Mouse (Mus musculus): ENCODE results near the gene Adgrf5.
A peak's percentile ranks its signal among the peaks of the same experiment; 100 is the strongest.
"Not testable (repeated sequence)": the region's sequence is repeated elsewhere in the genome, so short reads cannot be mapped to it uniquely, and the experiment has no call there.

Gene Adgrf5

DNA sequence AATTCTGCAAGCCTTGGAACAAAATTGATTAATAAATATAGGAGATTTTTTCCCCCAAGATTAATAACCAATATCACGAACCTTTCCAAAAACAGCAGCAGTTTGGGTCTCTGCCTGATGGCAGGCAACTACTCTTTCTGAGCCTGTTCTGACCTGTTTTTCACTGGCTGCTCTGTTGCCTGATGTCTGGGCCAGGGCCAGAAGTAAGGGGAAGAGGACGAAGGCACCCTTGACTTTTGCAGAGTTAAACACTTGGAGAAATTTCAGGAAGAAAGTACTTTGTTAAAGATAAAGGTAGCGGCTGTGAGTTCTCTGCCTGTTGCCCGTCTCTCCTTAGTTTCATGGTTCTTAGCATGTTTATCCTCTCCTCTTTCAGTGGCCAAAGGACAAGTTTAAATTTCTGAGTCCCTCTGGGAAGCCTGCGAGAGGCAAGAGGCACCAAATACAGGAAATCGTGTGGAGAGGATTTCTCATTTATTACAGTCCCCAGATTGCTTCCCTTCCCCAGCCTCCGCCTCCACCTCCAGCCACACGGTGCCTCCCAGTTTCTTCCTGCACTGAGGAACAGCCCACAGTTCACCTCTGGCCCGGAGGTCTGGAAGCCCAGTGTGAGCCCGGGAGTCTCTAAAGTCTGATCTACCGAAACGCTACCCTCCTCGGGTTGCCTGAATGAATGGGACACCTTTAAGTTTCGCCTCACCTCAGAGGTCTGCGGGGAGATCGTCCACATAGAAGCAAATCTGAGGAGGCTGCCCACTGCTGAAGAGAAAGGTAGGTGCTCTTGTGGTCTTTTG lies at the start of gene Adgrf5:
Gene Adgrf5 (plus strand): TSS at position 626 of the 794 bp plus-strand sequence.
- no peak for DNase-seq (ENCODE audit: low spot score)

- DNase-seq (ENCODE audit: low spot score) = no peak
Observed at GRCm38 (mm10) chr17:43325986-43326671, 34.1 kb upstream of the Adgrf5 start.

GRCm38 (mm10) chr17:43326726-43327700 lies 33.2 kb upstream of the Adgrf5 start:
- DNase-seq (ENCODE audit: low spot score) = peak; percentile 65

GRCm38 (mm10) chr17:43327810-43328209 lies 32.4 kb upstream of the Adgrf5 start:
- DNase-seq (ENCODE audit: low spot score) = peak; percentile 58

- DNase-seq (ENCODE audit: low spot score) = peak; percentile 52
Observed at GRCm38 (mm10) chr17:43329216-43329615, 31.0 kb upstream of the Adgrf5 start.

GRCm38 (mm10) chr17:43329761-43330183 lies 30.5 kb upstream of the Adgrf5 start:
- peak; percentile 78 for DNase-seq (ENCODE audit: low spot score)

GRCm38 (mm10) chr17:43332686-43333085 lies 27.6 kb upstream of the Adgrf5 start:
- no peak for DNase-seq (ENCODE audit: low spot score)

GRCm38 (mm10) chr17:43334074-43334473 lies 26.2 kb upstream of the Adgrf5 start:
- no peak for DNase-seq (ENCODE audit: low spot score)

- no peak for DNase-seq (ENCODE audit: low spot score)
Observed at GRCm38 (mm10) chr17:43337643-43338042, 22.6 kb upstream of the Adgrf5 start.

DNA sequence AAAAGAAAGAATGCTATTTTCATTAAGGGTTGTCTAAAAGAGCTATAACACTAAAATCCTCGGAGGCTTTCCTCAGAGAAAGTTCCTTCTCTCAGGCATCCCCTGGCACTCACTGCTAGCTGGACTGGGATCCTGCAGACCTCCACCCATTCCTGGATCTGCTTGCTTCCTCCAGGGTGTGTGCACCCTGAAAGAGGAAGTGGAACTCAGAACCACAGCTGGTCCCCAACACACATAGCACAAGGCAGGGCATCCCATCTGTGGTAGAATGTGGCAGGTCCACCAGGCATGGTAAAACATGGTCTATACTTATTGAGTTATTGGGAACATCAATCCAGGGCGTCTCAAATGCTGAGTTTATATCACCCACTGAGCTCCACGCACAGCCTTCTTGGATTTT lies 22.0 kb upstream of the Adgrf5 start:
- no peak for DNase-seq (ENCODE audit: low spot score)

GRCm38 (mm10) chr17:43346499-43346898 lies 13.8 kb upstream of the Adgrf5 start:
- DNase-seq (ENCODE audit: low spot score) = not testable (repeated sequence)

- DNase-seq (ENCODE audit: low spot score) = no peak
Observed at GRCm38 (mm10) chr17:43357902-43358539, 2.2 kb upstream of the Adgrf5 start.

DNA sequence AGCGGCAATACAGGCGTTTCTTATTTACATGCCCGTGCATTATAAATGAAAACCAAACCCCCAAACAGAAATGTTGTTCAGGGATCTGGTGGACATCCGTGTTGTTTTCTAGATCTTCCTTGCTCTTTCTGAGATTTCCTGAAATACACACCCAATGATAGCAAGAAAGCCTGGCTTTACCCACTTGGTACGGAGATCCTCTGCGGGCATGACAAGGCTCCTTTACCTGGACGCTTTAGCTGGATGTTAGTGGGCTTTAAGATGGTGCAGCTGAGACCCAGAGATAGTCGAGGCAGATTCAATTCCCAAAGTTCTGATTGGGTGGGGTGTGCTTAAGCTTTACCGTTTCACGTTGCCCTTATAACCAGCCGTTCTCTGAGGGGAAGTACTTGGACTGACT lies 770 bp downstream of the Adgrf5 start:
- DNase-seq (ENCODE audit: low spot score) = no peak

DNA sequence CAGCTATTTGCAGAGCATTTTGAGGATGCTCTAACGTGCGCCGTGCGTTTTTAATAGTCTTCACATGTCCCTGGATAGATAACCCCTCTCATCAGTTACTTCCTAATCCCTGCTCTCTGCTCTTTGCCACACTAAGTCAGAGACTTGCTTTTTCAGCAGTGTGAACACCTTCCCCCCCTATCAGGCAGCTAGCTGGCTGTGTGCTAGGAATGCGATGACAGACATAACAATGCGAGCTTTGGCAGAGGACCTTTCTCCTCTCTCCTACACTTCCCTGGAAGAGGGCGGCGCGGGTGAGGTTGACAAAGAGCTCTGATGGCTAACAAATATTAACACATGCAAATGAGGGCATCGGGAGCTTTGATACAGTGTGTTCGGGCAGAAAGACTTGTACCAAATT lies 2.1 kb downstream of the Adgrf5 start:
- DNase-seq (ENCODE audit: low spot score) = no peak

DNA sequence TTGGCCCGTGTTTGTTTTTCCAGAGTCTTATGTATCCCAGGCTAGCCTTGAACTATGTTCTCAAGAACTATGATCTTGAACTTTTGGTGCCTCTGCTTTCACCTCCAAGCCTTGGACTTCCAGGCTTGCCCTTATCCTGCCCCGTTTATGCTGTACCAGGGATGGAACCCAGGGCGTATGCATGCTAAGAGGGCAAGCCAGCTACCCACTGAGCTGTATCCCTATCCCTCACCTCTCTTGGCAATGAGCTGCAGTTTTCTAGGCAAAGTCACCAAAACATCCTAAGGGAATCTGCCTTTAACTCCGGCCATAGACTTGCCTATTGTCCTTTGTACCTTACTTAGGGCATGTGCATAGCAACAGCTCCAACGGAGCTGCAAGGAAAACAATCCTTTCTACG lies 2.6 kb downstream of the Adgrf5 start:
- DNase-seq (ENCODE audit: low spot score) = no peak

DNA sequence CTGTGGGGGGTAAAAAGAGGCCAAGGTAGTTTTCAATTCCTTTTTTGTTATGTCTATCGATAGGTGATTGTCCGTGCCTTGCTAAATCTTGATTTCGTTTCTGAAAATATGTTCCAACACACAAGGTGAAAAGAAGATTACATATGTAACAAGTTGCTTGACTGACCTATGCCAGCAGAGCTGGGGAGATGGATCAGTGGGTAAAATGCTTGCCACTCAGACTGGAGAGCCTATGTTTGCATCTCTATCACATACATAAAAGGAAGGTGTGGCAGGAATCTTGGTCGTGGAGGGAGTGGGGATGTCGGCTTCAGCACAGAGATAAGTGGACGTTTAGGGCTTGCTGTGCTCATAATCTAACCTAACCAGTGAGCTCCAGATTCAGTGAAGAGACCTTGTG lies 3.7 kb downstream of the Adgrf5 start:
- DNase-seq (ENCODE audit: low spot score) = no peak

- DNase-seq (ENCODE audit: low spot score) = no peak
Observed at GRCm38 (mm10) chr17:43365297-43365696, 5.0 kb downstream of the Adgrf5 start.

DNA sequence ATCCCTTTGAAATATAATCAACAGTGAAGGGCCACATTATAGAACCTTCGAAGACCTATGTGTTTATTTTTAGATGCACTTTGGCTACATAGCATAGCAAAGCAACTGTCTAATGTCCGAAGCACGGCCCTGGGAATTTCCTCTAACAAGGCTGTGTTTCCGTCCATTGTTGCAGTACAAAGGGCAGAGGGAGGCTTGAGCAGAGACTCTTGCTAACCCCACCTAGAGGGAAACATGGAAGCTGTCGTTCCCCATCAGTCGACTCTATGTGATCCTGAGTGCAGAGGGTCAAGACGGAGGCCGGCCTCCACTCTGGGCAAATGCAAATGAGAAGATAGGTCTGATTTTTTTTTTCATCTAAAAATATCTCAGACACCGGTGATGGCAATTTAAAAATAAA lies 6.2 kb downstream of the Adgrf5 start:
- DNase-seq (ENCODE audit: low spot score) = no peak

DNA sequence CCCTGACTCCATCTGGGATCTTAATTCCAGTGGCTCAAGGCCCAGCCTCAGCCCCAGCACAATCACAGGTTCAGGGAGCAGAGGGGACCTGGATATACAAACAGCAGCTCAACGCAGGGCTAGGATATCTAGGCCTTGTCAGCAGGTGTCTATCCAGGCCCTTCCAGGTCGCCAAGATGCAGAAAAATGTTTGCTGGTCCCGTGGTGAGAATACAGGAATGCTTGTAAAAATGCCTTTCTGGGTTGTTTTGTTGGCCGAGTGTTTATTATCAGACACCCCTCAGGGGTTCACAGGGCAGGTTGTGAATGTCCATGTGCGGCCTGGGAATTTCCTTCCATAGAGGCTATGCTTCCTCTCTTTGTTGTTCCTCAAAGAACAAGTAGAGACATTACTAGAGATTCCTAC lies 7.9 kb downstream of the Adgrf5 start:
- no peak for DNase-seq (ENCODE audit: low spot score)

GRCm38 (mm10) chr17:43372604-43373003 lies 12.4 kb downstream of the Adgrf5 start:
- no peak for DNase-seq (ENCODE audit: low spot score)

DNA sequence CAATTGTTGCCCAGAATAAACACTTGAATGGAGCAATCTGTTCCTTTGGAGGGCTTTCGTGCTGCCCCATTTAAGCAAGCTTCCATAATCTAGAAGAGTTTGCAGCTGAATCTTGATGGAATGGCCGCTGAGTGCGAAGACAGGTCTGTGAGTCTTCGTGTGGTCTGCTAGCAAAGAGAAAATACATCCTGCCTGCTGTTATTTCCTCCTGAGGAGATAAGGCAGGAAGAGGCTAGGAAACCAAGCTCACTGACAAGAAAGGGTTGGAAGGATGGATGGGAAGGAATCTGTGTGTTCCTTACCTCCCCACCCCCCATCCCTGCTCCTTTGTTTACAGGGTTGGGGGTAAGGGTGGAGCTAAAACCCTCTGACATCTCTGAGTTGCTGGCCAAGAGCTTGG lies 13.8 kb downstream of the Adgrf5 start:
- no peak for DNase-seq (ENCODE audit: low spot score)

- DNase-seq (ENCODE audit: low spot score) = no peak
Observed at GRCm38 (mm10) chr17:43376527-43376926, 16.3 kb downstream of the Adgrf5 start.

Data from c-Kit-positive CD71-positive TER-119-positive erythroid progenitor cells, embryonic 14.5 days (primary cell).